Mouse (Mus musculus): ENCODE results near the gene Srrm4. TPM values are rescaled to one million over a fixed set of nuclear protein-coding genes. Genes with fewer than 3 reads are reported as not detected.

Gene Srrm4
- total RNA-seq, 1 experiment = 0.22 TPM

- no peak for DNase-seq (ENCODE audit: low read depth, low spot score)
- in situ Hi-C loops (cut with MboI; ENCODE audit: low sequenced_read_pairs in 2 of 2, unreplicated experiment in 2 of 2) = no loop called here
- Histone ChIP-seq H3K27ac (ENCODE audit: insufficient read depth, low read depth, low read length, poor library complexity, severe bottlenecking) (no peak overlapping the region), H3K9ac (ENCODE audit: insufficient read depth, low read depth, low read length, poor library complexity, severe bottlenecking) (no peak overlapping the region), H3K4me1 (ENCODE audit: control insufficient read depth in 2 of 2, insufficient read depth in 2 of 2, low read length in 2 of 2, poor library complexity in 1 of 2) (peaks cover 4 to 12% of the 10 kb centered on the region in 2 experiments; a peak in 2 of 4 replicates), H3K36me3 (ENCODE audit: control insufficient read depth, insufficient read depth, low read length, poor library complexity, severe bottlenecking) (no peaks in the 10 kb centered on the region), H3K9me3 (ENCODE audit: control insufficient read depth, insufficient read depth, low read depth, low read length) (no peaks in the 10 kb centered on the region), H3K4me3 (ENCODE audit: insufficient read depth in 1 of 2, low read depth in 1 of 2, low read length in 2 of 2, poor library complexity in 1 of 2, severe bottlenecking in 1 of 2) (no peak overlapping the region)
- no peak for TF ChIP-seq CHD2 (IDR thresholded peaks at IDR 0.05; ENCODE audit: low read depth, low read length)
- TF ChIP-seq ZC3H11A (IDR thresholded peaks at IDR 0.05; ENCODE audit: borderline replicate concordance, low read depth, low read length) = no peak
- no peak for TF ChIP-seq HCFC1 (IDR thresholded peaks at IDR 0.05; ENCODE audit: borderline replicate concordance, insufficient read depth, low read length)
- no peak for TF ChIP-seq ZNF384 (IDR thresholded peaks at IDR 0.05; ENCODE audit: low read depth, low read length)
- no peak for TF ChIP-seq MAFK (IDR thresholded peaks at IDR 0.05; ENCODE audit: insufficient read depth, low read depth, low read length)
These were observed 202.3 kb downstream of the Srrm4 start for GRCm38 (mm10) chr5:116389321-116389720.

Other genes starting within 250 kb of the Srrm4 start
- 11.8 and 29.1 TPM in 2 replicates for gene Hspb8, start 169.0 kb downstream of the Srrm4 start, total RNA-seq (2012; rRNA removed)